Mouse (Mus musculus) spleen, embryonic (tissue): ENCODE data around the gene Dock6.
"Not testable (repeated sequence)": the region's sequence is repeated elsewhere in the genome, so short reads cannot be mapped to it uniquely, and the experiment has no call there.

Experiments used
- CTCF ChIA-PET: fragments of 350-600 bp; sonication (Branson Sonifier 250); formaldehyde crosslinking; loops from one replicate; lab custom pipeline; 2022; lab: Charles Lee

Gene Dock6

DNA sequence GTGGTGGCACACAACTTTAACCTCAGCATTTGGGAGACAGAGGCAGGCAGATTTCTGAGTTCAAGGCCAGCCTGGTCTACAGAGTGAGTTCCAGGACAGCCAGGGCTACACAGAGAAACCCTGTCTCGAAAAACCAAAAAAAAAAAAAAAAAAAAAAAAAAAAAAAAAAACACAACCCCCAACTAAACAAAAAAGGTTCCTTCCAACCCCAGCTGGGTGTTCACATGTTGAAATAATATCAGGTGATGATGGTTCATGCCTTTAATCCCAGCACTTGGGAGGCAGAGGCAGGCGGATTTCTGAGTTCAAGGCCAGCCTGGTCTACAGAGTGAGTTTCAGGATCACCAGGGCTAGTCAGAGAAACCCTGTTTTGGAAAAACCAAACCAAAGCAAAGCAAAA, 66.1 kb downstream of the Dock6 start:
- CTCF ChIA-PET, result interaction anchor here (0.6 to 0.9 kb wide), 2 partner anchors 18 to 165 kb away, joined by 8 to 12 read pairs; no protein-coding TSS in a partner anchor

DNA sequence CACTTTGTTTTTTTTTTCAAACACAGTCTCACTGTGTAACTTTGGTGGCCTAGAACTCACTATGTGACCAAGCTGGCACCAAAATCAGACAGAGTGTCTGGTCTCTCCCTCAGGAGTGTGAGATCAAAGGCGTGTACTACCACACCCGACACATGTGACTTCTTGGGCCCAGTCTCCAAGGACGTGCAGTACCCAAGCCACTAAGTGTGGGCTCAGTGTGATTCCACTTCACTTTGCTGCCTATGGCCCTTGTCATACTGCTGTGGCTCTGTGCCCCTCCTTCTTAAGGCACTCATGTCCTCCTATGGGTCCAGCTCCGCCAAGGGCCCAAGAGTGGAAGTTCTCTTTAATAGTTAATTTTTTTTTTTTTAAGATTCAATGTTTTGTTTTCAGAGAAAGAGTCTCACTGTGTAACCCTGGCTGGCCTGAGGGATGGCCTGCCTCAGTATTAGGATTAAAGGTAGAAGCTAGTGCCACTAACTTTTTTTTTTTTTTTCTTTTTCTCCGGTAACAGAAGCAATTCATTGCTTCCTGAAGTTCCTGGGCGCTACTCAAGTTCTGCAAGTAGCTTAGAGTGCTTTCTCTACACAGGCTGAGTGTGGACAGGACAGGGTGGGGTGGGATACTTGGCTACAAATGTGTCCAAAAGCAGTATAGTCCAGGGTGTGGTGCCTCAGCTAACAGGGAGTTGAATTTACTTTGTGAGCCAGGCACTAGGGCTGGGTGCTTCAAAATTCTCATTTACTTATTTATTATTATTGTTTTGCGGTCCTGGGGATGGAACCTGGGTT, 67.7 kb downstream of the Dock6 start:
- CTCF ChIA-PET, result interaction anchor here (0.6 to 0.7 kb wide), 3 partner anchors 258 to 1535 kb away, joined by 3 to 4 read pairs (median 3); no protein-coding TSS in a partner anchor

GRCm38 (mm10) chr9:21781657-21782468, 70.6 kb downstream of the Dock6 start:
- CTCF ChIA-PET, result interaction anchor here (0.6 kb wide), 1 partner anchor 840 kb away, joined by 4 read pairs; no protein-coding TSS in a partner anchor

GRCm38 (mm10) chr9:21777726-21778125, 74.7 kb downstream of the Dock6 start:
- CTCF ChIA-PET, result no interaction called here

- CTCF ChIA-PET, result no interaction called here
These were observed 78.1 kb downstream of the Dock6 start for GRCm38 (mm10) chr9:21774353-21774752.

DNA sequence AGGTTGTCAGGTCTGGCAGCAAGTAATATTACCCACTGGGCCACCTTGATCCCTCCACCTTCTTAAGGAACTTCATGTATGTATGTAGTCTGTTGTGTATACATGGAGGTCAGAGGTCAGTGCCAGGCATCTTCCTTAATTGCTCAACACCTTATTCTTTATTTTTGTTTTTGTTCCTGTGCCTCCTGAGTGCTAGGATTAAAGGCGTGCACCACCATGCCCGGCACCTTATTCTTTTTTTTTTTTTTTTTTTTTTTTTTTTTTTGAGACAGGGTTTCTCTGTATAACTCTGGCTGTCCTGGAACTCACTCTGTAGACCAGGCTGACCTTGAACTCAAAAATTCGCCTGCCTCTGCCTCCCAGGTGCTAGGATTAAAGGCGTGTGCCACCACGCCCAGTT, 79.0 kb downstream of the Dock6 start:
- CTCF ChIA-PET, result not testable (repeated sequence)

GRCm38 (mm10) chr9:21769558-21770183, 82.8 kb downstream of the Dock6 start:
- CTCF ChIA-PET, result no interaction called here

DNA sequence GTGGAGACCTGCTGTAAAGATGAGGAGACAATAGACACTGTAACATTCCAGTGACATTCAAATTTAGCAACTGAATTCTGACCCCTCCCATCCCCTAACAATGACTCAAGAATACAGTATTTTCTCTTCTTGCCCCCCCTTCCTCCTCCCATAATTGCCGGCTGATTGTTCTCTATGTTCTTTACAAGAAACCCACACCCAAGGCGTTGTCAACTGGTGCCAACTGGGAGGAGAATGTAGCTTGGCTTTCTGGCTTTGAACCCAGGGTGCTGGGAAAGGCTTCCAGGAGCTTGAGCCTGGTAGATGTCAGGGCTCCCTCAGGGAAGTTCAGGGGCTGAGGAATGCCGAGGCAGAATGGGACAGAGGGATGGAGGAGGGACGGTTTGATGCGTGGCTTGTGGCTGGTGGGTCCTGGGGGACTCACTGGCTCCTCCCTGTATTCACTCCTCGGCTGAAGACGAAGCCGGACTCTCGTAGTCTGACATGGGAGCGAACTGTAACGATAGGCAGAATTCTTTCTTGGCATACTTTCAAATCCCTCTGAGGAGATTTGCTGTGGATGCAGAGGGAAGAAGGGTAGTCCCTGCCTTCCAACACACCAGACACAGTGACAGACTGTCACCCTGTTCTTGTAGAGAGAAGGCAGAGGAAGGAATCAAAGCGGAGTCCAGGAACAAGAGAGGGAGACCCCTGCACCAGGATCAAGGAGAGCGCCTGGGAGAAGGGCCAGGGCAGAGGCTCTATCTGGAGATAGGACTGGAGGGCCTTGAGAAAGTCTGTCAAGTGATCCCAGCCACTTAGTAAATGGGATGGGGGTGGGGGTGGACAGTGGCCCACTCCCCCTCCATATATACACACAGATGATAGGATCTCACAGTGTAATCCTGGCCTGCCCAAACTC, 83.7 kb downstream of the Dock6 start:
- CTCF ChIA-PET, result interaction anchor here (0.6 kb wide), 1 partner anchor 31 kb away, joined by 11 read pairs; no protein-coding TSS in a partner anchor

- CTCF ChIA-PET, result no interaction called here
These were observed 84.5 kb downstream of the Dock6 start for GRCm38 (mm10) chr9:21767896-21768295.

DNA sequence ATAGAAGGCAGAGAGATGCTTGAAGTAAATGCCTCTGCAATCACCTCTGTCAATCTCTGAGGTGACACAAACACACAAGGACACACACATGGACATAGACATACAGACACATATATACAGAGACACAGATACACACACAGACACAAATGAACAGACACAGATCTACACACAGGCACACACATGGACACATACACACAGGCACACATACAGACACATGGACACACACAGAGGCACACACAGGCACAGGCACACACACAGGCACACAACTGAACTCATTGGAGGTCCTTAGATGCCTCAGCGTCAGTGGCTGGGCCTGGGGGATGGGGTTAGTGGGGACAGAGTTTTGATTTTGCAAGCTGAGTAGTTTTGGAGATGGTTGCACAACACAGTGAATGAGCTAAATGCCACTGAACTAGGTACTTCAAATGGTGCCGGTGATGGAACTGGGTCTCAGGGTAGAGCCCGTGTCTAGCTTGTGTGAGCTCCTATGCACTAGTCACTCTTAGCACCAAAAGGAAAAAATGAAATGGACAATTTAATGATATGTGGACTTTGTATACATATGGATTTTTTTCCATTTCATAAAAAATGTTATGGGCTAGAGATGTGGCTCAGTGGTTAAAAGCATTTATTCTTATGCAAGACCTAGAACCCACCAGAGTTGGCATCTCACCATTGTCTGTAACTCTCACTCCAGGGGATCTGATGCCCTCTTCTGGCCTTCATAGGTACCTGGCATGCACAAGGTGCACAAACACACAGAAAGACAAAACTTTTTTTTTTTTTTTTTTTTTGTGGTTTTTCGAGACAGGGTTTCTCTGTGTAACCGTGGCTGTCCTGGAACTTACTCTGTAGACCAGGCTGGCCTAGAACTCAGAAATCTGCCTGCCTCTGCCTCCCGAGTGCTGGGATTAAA, 88.1 kb downstream of the Dock6 start:
- CTCF ChIA-PET, result no interaction called here

DNA sequence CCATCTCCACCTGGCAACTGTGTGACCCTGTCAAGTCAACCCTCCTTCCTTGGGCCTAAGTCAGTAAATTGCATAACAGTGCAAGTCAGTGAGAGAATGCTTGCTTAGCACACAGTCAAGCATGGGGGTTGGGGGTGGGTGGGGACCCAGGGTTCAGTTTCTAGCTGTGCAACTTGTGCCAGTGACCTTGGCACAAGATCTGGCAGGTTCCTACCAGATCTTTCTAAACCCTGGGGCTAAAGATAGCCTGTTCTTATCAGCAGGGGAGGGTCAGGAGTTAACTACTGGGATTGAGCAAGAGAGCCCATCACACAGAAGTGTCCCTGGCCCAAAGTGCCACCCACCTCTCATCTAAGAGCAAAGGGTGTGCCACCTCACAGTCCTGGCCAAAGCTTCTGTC, 90.3 kb downstream of the Dock6 start:
- CTCF ChIA-PET, result interaction anchor here (0.6 kb wide), 1 partner anchor 8 kb away, joined by 4 read pairs; no protein-coding TSS in a partner anchor

GRCm38 (mm10) chr9:21760155-21761088, 92.0 kb downstream of the Dock6 start, which contains the start of gene Spc24:
TSS of gene Spc24 (minus strand) at chr9:21760303.
- CTCF ChIA-PET, result no interaction called here

- CTCF ChIA-PET, result no interaction called here
These were observed 92.7 kb downstream of the Dock6 start for GRCm38 (mm10) chr9:21759718-21760117.

DNA sequence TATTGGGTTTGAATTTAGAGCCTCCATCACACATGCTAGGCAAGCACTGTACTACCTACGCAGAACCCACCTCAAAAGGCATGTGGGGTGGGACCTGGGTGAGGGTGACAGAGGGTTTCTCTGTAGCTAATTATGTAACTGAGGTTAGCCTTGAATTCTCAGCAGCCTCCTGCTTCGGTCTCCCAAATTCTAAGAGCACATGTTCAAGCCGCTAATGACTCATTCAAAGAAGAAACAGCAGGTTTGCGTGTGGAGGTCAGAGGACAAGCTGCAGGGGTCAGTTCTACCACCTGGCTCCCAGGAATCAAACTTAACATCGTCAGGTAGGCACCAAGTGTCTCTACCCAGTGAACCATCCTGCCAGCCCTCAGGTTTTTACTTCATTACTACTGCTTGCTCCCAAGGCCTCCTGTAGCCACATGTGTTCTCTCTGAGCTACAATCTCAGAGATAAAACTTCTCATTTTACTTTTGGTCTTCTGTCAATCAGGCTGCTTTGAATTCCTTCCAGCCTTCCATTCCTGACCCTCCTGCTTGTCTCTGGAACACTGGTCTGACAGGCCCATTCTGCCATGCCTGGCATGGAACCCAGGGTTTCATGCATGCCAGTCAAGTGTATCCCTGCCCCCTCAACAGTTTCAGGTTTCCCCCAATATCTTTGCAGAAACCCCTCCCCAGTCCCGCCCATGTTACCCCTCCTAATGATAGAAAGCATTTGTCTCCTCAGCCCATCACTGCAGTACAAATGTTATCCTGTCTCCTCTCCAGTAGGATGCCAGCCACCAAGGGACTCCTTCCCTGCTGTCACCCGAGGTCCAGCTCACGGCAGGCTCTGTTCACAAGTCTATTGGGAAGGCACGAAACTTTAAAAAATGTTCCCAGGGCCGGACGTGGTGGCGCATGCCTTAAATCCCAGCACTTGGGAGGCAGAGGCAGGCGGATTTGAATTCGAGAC, 93.6 kb downstream of the Dock6 start:
- CTCF ChIA-PET, result interaction anchor here (0.6 kb wide), 1 partner anchor 194 kb away, joined by 17 read pairs; no protein-coding TSS in a partner anchor

GRCm38 (mm10) chr9:21754516-21755321, 97.7 kb downstream of the Dock6 start:
- CTCF ChIA-PET, result no interaction called here

GRCm38 (mm10) chr9:21754003-21754402, 98.4 kb downstream of the Dock6 start:
- CTCF ChIA-PET, result no interaction called here
